18 mouse cellular contexts compared by ENCODE assay signal in genomic region chr7:66504519-66504918, GRCm38 (mm10).
"Had no signal": no experiment of that assay in that cellular context is flagged by ENCODE, and none has a peak within 500 bp of the region (broad histone marks: within the 10 kb centered on the region; RNA-seq: fewer than 3 reads in every experiment).

No protein-coding gene starts in this region.

- H3K9me3 ChIP-seq: kidney, embryonic 15.5 days; limb, embryonic 15.5 days; lung, embryonic 15.5 days had no signal

- H3K4me3 ChIP-seq: kidney, embryonic 15.5 days; limb, embryonic 12.5 days; limb, embryonic 15.5 days; lung, embryonic 15.5 days; midbrain, embryonic 12.5 days; midbrain, embryonic 15.5 days; neural tube, embryonic 13.5 days had no signal

- H3K27me3 ChIP-seq: kidney, embryonic 15.5 days; limb, embryonic 12.5 days; limb, embryonic 15.5 days; lung, embryonic 15.5 days; midbrain, embryonic 12.5 days; midbrain, embryonic 15.5 days; neural tube, embryonic 13.5 days had no signal

- H3K4me1 ChIP-seq: limb, embryonic 15.5 days; lung, embryonic 15.5 days; midbrain, embryonic 12.5 days; midbrain, embryonic 15.5 days had no signal

- H3K4me2 ChIP-seq: kidney, embryonic 15.5 days; limb, embryonic 12.5 days; limb, embryonic 15.5 days; lung, embryonic 15.5 days; midbrain, embryonic 12.5 days; midbrain, embryonic 15.5 days; neural tube, embryonic 13.5 days had no signal

- H3K9ac ChIP-seq: kidney, embryonic 15.5 days; limb, embryonic 12.5 days; limb, embryonic 15.5 days; liver, embryonic 14.5 days; lung, embryonic 15.5 days; midbrain, embryonic 12.5 days; midbrain, embryonic 15.5 days; neural tube, embryonic 13.5 days had no signal

- DNase-seq: kidney, adult 8-10 months; kidney, postnatal 10 days; kidney, postnatal 36 days; left cerebral cortex, postnatal 4 days; lung, adult 18-20 months; lung, postnatal 10 days; lung, postnatal 36 days; thymus, adult 18-20 months; thymus, postnatal 36 days had no signal

- ATAC-seq: intestine, postnatal 0 days; midbrain, embryonic 15.5 days had no signal

- H3K27ac ChIP-seq: kidney, embryonic 15.5 days; limb, embryonic 15.5 days; liver, embryonic 14.5 days; lung, embryonic 15.5 days; midbrain, embryonic 12.5 days; midbrain, embryonic 15.5 days; neural tube, embryonic 13.5 days had no signal

- H3K36me3 ChIP-seq: kidney, embryonic 15.5 days; limb, embryonic 12.5 days; limb, embryonic 15.5 days; lung, embryonic 15.5 days; midbrain, embryonic 12.5 days; midbrain, embryonic 15.5 days; neural tube, embryonic 13.5 days had no signal
